Mouse (Mus musculus) erythroblast, embryonic 14.5 days (primary cell): ENCODE data around the gene Dctn1.

Experiments used
- GATA1 ChIP-seq: IDR thresholded peaks from 2 replicates; pipeline ENCODE4 v1.6.1; 2012; ENCODE audit warnings: low read length, inconsistent platforms, mixed read lengths
- TAL1 ChIP-seq: IDR thresholded peaks from 3 replicates; pipeline ENCODE4 v1.6.1; 2012; ENCODE audit warnings: low read length, inconsistent platforms, mixed read lengths

GRCm38 (mm10) chr6:83197345-83198004 lies 31.8 kb downstream of the Dctn1 start:
- no peak for TF ChIP-seq GATA1
- TF ChIP-seq TAL1, result no peak
